Mouse (Mus musculus) ES-E14 (cell line): ENCODE measurements at regions not wholly inside any gene's neighbourhood (a gene's known extent, or its start where the extent isn't known, plus 50 kb on each side); places are given as distances from the start of the nearest gene placed in this dataset.

Experiments
- CHD2 ChIP-seq: IDR thresholded peaks from 2 replicates; pipeline ENCODE4 v1.6.1; 2014; ENCODE audit warnings: mild to moderate bottlenecking, low read depth, low read length, inconsistent platforms
- HCFC1 ChIP-seq: IDR thresholded peaks from 2 replicates; pipeline ENCODE4 v1.6.1; 2012; ENCODE audit warnings: low read length, inconsistent platforms, borderline replicate concordance; ENCODE audit not compliant: insufficient read depth
- MAFK ChIP-seq: IDR thresholded peaks from 2 replicates; pipeline ENCODE4 v1.6.1; 2014; ENCODE audit warnings: mild to moderate bottlenecking, low read depth, low read length, inconsistent platforms; ENCODE audit not compliant: insufficient read depth
- ZNF384 ChIP-seq: IDR thresholded peaks from 2 replicates; pipeline ENCODE4 v1.6.1; 2012; ENCODE audit warnings: low read depth, low read length, inconsistent platforms

GRCm38 (mm10) chr13:101524781-101525180 lies 243.2 kb downstream of the Pik3r1 start:
- TF ChIP-seq CHD2 (no peak), ZNF384 (no peak), MAFK (no peak), HCFC1 (no peak)
